Mouse (Mus musculus) right cerebral cortex, postnatal 10 days (tissue): Measurements from ENCODE around the gene Ttn.

Source experiments
- DNase-seq, 2 experiments: peaks; one replicate each; pipeline ENCODE4 v3.0.0; 2021; ENCODE audit warnings: low spot score in 2 of 2

Ttn gene

GRCm38 (mm10) chr2:76658551-76658950 lies 323.8 kb downstream of the Ttn start:
- DNase-seq, result no peak

GRCm38 (mm10) chr2:76655982-76656381 lies 326.4 kb downstream of the Ttn start:
- no peak for DNase-seq

DNA sequence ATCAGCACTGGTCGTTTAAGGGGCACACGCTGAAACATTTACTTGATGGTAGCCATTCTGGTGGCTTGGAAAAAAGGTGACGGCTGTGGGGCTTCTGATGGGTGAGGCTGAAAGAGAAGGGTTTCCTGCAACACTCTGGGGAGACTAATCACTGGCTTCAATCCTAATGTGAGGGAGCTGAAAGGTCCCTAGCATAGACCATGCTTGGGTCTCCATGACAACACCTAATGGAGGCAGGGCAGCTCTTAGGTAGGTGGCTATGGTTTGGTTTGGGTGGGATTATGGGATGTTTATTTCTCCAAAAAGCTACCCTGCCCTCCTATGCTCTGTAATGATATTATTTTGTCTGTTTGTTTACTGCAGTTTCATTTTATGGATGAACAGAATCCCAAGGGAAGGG lies 326.9 kb downstream of the Ttn start:
- DNase-seq, result no peak

- DNase-seq, result no peak
Measured at GRCm38 (mm10) chr2:76654646-76655045, 327.7 kb downstream of the Ttn start.
